Mouse (Mus musculus) MEL (cell line): Measurements from ENCODE around the gene Gh.

Experiments used
- CTCF ChIP-seq, 3 experiments: IDR thresholded peaks in 2 of 3; conservative IDR thresholded peaks in 1 of 3; 2 replicates each; pipeline ENCODE4 v1.5.1; 2011 to 2012; ENCODE audit warnings: low read length in 3 of 3, low read depth in 2 of 3, mild to moderate bottlenecking in 2 of 3, improper control_type of control experiment in 1 of 3, inconsistent platforms in 1 of 3, mixed read lengths in 1 of 3, moderate library complexity in 1 of 3; ENCODE audit not compliant: control insufficient read depth in 1 of 3, insufficient read depth in 1 of 3, poor library complexity in 1 of 3, severe bottlenecking in 1 of 3
- EP300 ChIP-seq, 2 experiments: IDR thresholded peaks; 2 replicates each; pipeline ENCODE4 v1.6.1; 2011; ENCODE audit warnings: improper control_type of control experiment in 2 of 2, low read length in 2 of 2, low read depth in 1 of 2, mild to moderate bottlenecking in 1 of 2
- HCFC1 ChIP-seq: IDR thresholded peaks from 2 replicates; pipeline ENCODE4 v1.6.1; 2012; ENCODE audit warnings: low read depth, mild to moderate bottlenecking, inconsistent platforms, low read length, improper control_type of control experiment, moderate library complexity
- POLR2A ChIP-seq, 2 experiments: IDR thresholded peaks; 2 replicates each; pipeline ENCODE4 v1.6.1; 2011 to 2012; ENCODE audit warnings: low read length in 2 of 2, mild to moderate bottlenecking in 2 of 2, control low read depth in 1 of 2, improper control_type of control experiment in 1 of 2, low read depth in 1 of 2, moderate library complexity in 1 of 2; ENCODE audit not compliant: control insufficient read depth in 1 of 2, insufficient read depth in 1 of 2, poor library complexity in 1 of 2
- USF1 ChIP-seq: IDR thresholded peaks from 2 replicates; pipeline ENCODE4 v1.6.1; 2014; ENCODE audit warnings: low read depth, mild to moderate bottlenecking, inconsistent platforms, low read length, improper control_type of control experiment, moderate library complexity
- USF2 ChIP-seq, 2 experiments: IDR thresholded peaks; 2 replicates each; pipeline ENCODE4 v1.6.1; 2011 to 2012; ENCODE audit warnings: improper control_type of control experiment in 2 of 2, low read length in 2 of 2, borderline replicate concordance in 1 of 2, inconsistent platforms in 1 of 2, low read depth in 1 of 2, mild to moderate bottlenecking in 1 of 2; ENCODE audit not compliant: insufficient read depth in 1 of 2
- ZNF384 ChIP-seq: IDR thresholded peaks from 2 replicates; pipeline ENCODE4 v1.6.1; 2012; ENCODE audit warnings: low read depth, mild to moderate bottlenecking, inconsistent platforms, low read length, improper control_type of control experiment

- TF ChIP-seq POLR2A (IDR thresholded peaks at IDR 0.05; ENCODE audit: control insufficient read depth in 1 of 2, insufficient read depth in 1 of 2, low read depth in 1 of 2, low read length in 2 of 2, poor library complexity in 1 of 2) (no peak), ZNF384 (no peak), CTCF (IDR thresholded peaks at IDR 0.05 in 2 of 3, conservative IDR thresholded peaks at IDR 0.05 in 1 of 3; ENCODE audit: control insufficient read depth in 1 of 3, insufficient read depth in 1 of 3, low read depth in 2 of 3, low read length in 3 of 3, poor library complexity in 1 of 3, severe bottlenecking in 1 of 3) (no peak), USF1 (no peak), USF2 (IDR thresholded peaks at IDR 0.05; ENCODE audit: borderline replicate concordance in 1 of 2, insufficient read depth in 1 of 2, low read depth in 1 of 2, low read length in 2 of 2) (no peak), HCFC1 (no peak), EP300 (IDR thresholded peaks at IDR 0.05; ENCODE audit: low read depth in 1 of 2, low read length in 2 of 2) (no peak)
These were observed 33.8 kb downstream of the Gh start for GRCm38 (mm10) chr11:106267871-106268270.
